Mouse (Mus musculus) CD4-positive, CD25-positive, alpha-beta regulatory T cell, adult 2 months (primary cell): ENCODE data around the gene Med12l.
"Not testable (repeated sequence)": the region's sequence is repeated elsewhere in the genome, so short reads cannot be mapped to it uniquely, and the experiment has no call there.

Experiments used
- DNase-seq: peaks from one replicate; pipeline ENCODE4 v3.0.0-alpha.2; 2012; ENCODE audit warnings: low read depth, low spot score

The Med12l gene

GRCm38 (mm10) chr3:59138946-59139468 is 133.4 kb downstream of the Med12l start:
- DNase-seq = no peak

GRCm38 (mm10) chr3:59139651-59140051 is 134.0 kb downstream of the Med12l start:
- DNase-seq = no peak

GRCm38 (mm10) chr3:59140115-59140514 is 134.5 kb downstream of the Med12l start:
- no peak for DNase-seq

GRCm38 (mm10) chr3:59140941-59141340 is 135.3 kb downstream of the Med12l start:
- DNase-seq = not testable (repeated sequence)

GRCm38 (mm10) chr3:59141507-59142305 is 136.1 kb downstream of the Med12l start:
- DNase-seq = no peak

GRCm38 (mm10) chr3:59145194-59145593 is 139.6 kb downstream of the Med12l start:
- no peak for DNase-seq

- DNase-seq = no peak
Observed at GRCm38 (mm10) chr3:59149646-59150045, 144.0 kb downstream of the Med12l start.

GRCm38 (mm10) chr3:59150624-59151023 is 145.0 kb downstream of the Med12l start:
- no peak for DNase-seq

GRCm38 (mm10) chr3:59153424-59153823 is 147.8 kb downstream of the Med12l start, which contains the start of gene P2ry14:
TSS of gene P2ry14 (minus strand) at chr3:59153618.
- no peak for DNase-seq

- no peak for DNase-seq
Observed at GRCm38 (mm10) chr3:59154888-59155287, 149.3 kb downstream of the Med12l start.

GRCm38 (mm10) chr3:59155404-59155803 is 149.8 kb downstream of the Med12l start:
- no peak for DNase-seq

- no peak for DNase-seq
Observed at GRCm38 (mm10) chr3:59157048-59157447, 151.4 kb downstream of the Med12l start.

- DNase-seq = no peak
Observed at GRCm38 (mm10) chr3:59160465-59160864, 154.8 kb downstream of the Med12l start.

GRCm38 (mm10) chr3:59167417-59168054 is 161.9 kb downstream of the Med12l start:
- no peak for DNase-seq

GRCm38 (mm10) chr3:59168476-59168875 is 162.9 kb downstream of the Med12l start:
- DNase-seq = peak; percentile 19

GRCm38 (mm10) chr3:59169215-59169614 is 163.6 kb downstream of the Med12l start:
- DNase-seq = peak; percentile 17

- no peak for DNase-seq
Observed at GRCm38 (mm10) chr3:59169921-59170627, 164.4 kb downstream of the Med12l start.

GRCm38 (mm10) chr3:59174426-59175154 is 169.0 kb downstream of the Med12l start:
- DNase-seq = peak; percentile 4

GRCm38 (mm10) chr3:59175234-59175633 is 169.6 kb downstream of the Med12l start:
- DNase-seq = peak; percentile 68

GRCm38 (mm10) chr3:59176871-59177270 is 171.2 kb downstream of the Med12l start:
- no peak for DNase-seq

GRCm38 (mm10) chr3:59181134-59181533 is 175.5 kb downstream of the Med12l start:
- DNase-seq = no peak
